Mouse (Mus musculus): ENCODE data around the gene Klrb1b.

DNA sequence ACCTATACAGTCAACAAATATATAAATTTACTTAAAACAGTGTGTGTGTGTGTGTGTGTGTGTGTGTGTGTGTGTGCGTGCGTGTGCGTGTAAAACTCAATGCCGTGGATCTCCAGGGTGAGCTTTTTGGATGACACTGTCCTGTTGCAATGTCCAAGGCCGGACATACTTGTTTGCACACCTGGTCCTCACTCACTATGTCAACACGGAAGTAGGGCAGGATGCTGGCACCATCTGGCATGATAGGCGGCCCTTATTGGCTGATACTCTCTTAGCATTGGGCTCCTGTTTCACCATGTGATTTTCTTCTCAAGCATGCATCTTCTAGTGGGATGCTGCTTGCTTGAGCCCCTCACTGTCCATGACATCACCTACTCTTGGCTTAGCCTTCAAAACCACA lies 13.8 kb upstream of the Klrb1b start:
- TF ChIP-seq CTCF (IDR thresholded peaks at IDR 0.05; ENCODE audit: control insufficient read depth, insufficient read depth, insufficient read length) (no peak), MAX (IDR thresholded peaks at IDR 0.05) (no peak), MYOG (IDR thresholded peaks at IDR 0.05; ENCODE audit: control insufficient read depth, extremely low read depth, insufficient read length) (no peak), USF1 (IDR thresholded peaks at IDR 0.05; ENCODE audit: low read depth) (no peak)
